Mouse (Mus musculus) cerebellum, adult 2 months (tissue): ENCODE measurements around the gene Insrr.

Source experiments
- CTCF ChIP-seq: fragments of 200-500 bp; IDR thresholded peaks from 2 replicates; pipeline ENCODE4 v1.5.1; 2011; ENCODE audit warnings: low read depth, mild to moderate bottlenecking, control low read depth, low read length, moderate library complexity, borderline replicate concordance; ENCODE audit not compliant: insufficient read depth
- POLR2A ChIP-seq: fragments of 200-500 bp; IDR thresholded peaks from 2 replicates; pipeline ENCODE4 v1.6.1; 2011; ENCODE audit warnings: low read length, control low read depth, borderline replicate concordance; ENCODE audit not compliant: insufficient read depth

- TF ChIP-seq CTCF (no peak), POLR2A (no peak)
Measured at GRCm38 (mm10) chr3:87783282-87784023, 13.3 kb upstream of the Insrr start.
